Mouse (Mus musculus) bone marrow, adult 2 months (tissue): ENCODE measurements at regions not wholly inside any gene's neighbourhood (a gene's known extent, or its start where the extent isn't known, plus 50 kb on each side); places are given as distances from the start of the nearest gene placed in this dataset.

Experiments
- CTCF ChIP-seq: fragments of 200-500 bp; IDR thresholded peaks from 2 replicates; pipeline ENCODE4 v1.5.1; 2011; ENCODE audit warnings: low read length, control low read depth; ENCODE audit not compliant: control insufficient read depth, insufficient read depth
- POLR2A ChIP-seq: fragments of 200-500 bp; IDR thresholded peaks from 2 replicates; pipeline ENCODE4 v1.6.1; 2011; ENCODE audit warnings: low read depth, mild to moderate bottlenecking, control low read depth, low read length, borderline replicate concordance; ENCODE audit not compliant: control insufficient read depth

DNA sequence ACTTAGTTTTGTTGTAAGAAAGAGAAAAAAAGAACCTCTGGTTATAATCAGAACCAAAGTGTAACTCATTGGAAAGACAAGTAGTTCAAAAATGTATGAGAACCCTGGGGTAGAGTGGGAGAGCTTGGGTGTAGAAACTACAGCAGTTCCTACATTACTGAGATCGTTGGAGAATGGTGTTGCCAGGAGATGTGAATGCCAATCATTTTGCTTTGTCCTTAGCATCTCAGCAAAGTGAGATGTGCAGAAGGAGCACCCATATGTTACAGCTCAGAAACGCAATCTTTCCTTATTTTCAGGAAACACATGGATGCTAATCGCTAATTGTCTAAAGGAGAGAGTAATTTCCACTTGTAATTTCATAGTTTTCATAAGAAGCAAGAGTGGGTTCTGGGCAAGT, 286.2 kb upstream of the Mctp2 start:
- TF ChIP-seq CTCF (no peak), POLR2A (no peak)
